Mouse (Mus musculus) limb, embryonic 12.5 days (tissue): ENCODE measurements at regions not wholly inside any gene's neighbourhood (a gene's known extent, or its start where the extent isn't known, plus 50 kb on each side); places are given as distances from the start of the nearest gene placed in this dataset.

ENCODE experiments used
- ATAC-seq: fragments of 200-750 bp; cut with Nextera tagmentation; 2 replicates; pipeline ENCODE4 v1.8.0; 2017; ENCODE audit warnings: low read depth, moderate TSS enrichment; ENCODE audit not compliant: insufficient number of reproducible peaks, insufficient read depth, low FRiP score, low TSS enrichment
- H3K27ac ChIP-seq: fragments of 300-500 bp; sonication (generic); 2 replicates; pipeline ENCODE4 v1.5.1; 2016; ENCODE audit warnings: mild to moderate bottlenecking, moderate library complexity
- H3K27me3 ChIP-seq: fragments of 300-500 bp; sonication (generic); 2 replicates; pipeline ENCODE4 v1.6.1; 2016; ENCODE audit warnings: mild to moderate bottlenecking, moderate library complexity
- H3K36me3 ChIP-seq: fragments of 300-500 bp; sonication (generic); 2 replicates; pipeline ENCODE4 v1.6.1; 2016; ENCODE audit warnings: mild to moderate bottlenecking, moderate library complexity
- H3K4me1 ChIP-seq: fragments of 300-500 bp; sonication (generic); replicated peaks from 2 replicates; pipeline ENCODE4 v1.6.1; 2016
- H3K4me2 ChIP-seq: fragments of 300-500 bp; sonication (generic); 2 replicates; pipeline ENCODE4 v1.6.1; 2016; ENCODE audit warnings: mild to moderate bottlenecking, moderate library complexity
- H3K4me3 ChIP-seq: fragments of 300-500 bp; sonication (generic); replicated peaks from 2 replicates; pipeline ENCODE4 v1.5.1; 2016; ENCODE audit warnings: mild to moderate bottlenecking
- H3K9ac ChIP-seq: fragments of 300-500 bp; sonication (generic); replicated peaks from 2 replicates; pipeline ENCODE4 v1.6.1; 2016; ENCODE audit warnings: mild to moderate bottlenecking, moderate library complexity
- H3K9me3 ChIP-seq: fragments of 300-500 bp; sonication (generic); 2 replicates; pipeline ENCODE4 v1.6.1; 2016; ENCODE audit warnings: mild to moderate bottlenecking, moderate library complexity
- WGBS: fragments of 180-500 bp; shearing (Covaris S2); methylation state at CpG from one replicate; pipeline ENCODE4 v1.1.7; 2016; 5-methylcytosine and 5-hydroxymethylcytosine counted together

DNA sequence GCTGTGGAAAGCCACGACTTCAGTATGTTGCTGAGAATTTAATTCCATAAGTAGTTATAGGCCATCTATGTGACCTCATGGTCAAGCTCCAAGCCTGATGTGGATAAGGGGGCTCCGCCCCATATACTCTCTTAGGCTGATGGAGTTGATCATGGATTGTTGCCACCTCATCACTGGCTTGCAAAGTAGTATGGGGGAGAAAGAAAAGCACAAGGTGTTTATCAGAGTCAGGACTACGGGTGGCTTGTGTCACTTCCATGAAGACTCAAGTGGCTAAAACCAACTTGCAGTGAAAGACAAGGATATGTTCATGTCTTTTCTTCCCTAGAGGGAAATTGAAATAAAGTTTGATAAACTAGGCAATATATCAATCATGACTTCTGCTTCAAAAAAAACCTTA lies 102.9 kb upstream of the Fut8 start:
- 0 out of 2 replicates have a peak, but pooled peaks cover 2% of the 10 kb centered on the region for H3K4me1 ChIP-seq
- no peaks in the 10 kb centered on the region for H3K36me3 ChIP-seq
- H3K4me3 ChIP-seq, result no peak overlapping the region
- H3K4me2 ChIP-seq, result no peak overlapping the region
- WGBS, result 91% methylated on average over 3 of the region's 3 CpGs
- no peak overlapping the region for H3K27ac ChIP-seq
- H3K27me3 ChIP-seq, result no peaks in the 10 kb centered on the region
- H3K9me3 ChIP-seq, result no peaks in the 10 kb centered on the region
- ATAC-seq, result no peak
- H3K9ac ChIP-seq, result no peak overlapping the region

DNA sequence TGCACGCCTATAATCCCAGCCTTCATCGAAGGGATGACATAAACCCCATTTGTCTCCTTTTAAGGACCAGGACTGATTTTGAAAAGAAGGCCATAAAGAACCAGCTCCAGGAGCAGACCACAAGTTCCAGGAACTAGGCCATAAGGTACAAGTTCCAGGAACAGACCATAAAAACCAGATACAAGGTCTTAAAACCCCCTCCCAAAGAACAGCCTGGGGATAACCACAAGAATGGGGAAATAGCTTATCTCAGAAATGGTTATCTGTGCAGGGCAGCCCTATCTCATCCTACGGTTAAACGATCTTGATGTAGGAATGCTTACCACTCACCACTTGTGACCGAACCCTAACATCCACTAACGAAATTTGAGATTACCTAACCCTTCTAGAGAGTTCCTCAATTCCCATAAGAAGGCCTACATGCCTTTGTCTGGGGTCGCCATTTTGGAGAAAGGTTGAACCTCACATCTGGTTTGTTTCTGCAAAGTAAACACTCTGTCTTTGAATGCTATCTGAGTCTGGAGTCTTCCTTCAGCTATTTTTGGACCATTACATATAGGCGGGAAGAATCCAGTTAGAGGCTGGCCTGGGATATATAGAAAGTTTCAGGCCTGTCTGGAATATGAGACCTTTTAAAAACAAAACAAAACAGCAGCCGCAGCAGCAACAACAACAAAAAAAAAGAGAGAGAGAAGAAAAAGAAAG lies 103.5 kb upstream of the Fut8 start:
- H3K27ac ChIP-seq, result no peak overlapping the region
- no peaks in the 10 kb centered on the region for H3K36me3 ChIP-seq
- 0 out of 2 replicates have a peak, but pooled peaks cover 2% of the 10 kb centered on the region for H3K4me1 ChIP-seq
- no peak overlapping the region for H3K9ac ChIP-seq
- no peak overlapping the region for H3K4me2 ChIP-seq
- no peak overlapping the region for H3K4me3 ChIP-seq
- WGBS, result 74% methylated on average over 9 of the region's 9 CpGs
- H3K27me3 ChIP-seq, result no peaks in the 10 kb centered on the region
- no peaks in the 10 kb centered on the region for H3K9me3 ChIP-seq
- no peak for ATAC-seq

DNA sequence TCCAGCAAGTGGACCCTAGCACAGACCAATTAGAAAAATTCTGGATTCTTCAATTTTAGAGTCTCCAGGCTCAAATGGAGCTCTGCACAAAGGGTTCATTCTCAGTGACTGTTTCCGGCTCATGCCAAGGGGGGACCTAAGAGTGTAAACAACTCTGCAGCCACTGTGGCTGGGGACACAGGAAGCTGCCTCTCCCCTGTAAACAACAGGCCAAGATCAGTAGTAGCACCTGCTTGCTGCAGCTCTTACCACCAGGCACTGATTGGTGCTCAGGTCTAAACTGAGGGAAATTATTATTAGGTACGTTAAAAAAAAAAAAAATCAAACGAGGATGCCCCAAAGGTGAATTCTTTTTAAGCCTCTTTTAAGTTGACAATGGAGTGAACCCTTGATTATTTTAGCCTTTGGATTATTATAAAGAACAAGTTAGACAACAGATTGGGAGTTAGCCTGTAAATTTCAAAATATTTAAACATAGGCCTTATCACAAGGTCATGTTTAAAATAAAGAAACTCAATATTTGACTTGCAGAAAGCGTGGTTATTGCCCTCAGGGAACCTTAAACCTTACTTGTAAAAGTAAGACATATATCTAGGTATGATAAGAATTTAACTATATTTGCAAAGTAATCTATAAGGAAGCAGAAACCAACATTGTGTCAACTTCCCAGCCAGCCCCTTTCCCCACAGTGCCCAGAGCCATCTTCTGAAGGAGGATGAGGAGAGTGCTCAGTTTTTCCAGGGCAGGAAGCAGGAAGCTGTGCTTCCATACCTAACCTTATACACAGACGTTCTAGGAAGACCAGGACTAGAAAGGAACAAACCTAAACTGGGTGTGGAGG lies 104.2 kb upstream of the Fut8 start:
- Histone ChIP-seq H3K27ac (no peak overlapping the region), H3K9ac (no peak overlapping the region), H3K4me3 (no peak overlapping the region), H3K9me3 (no peaks in the 10 kb centered on the region), H3K27me3 (no peaks in the 10 kb centered on the region), H3K36me3 (no peaks in the 10 kb centered on the region), H3K4me2 (no peak overlapping the region), H3K4me1 (0 out of 2 replicates have a peak, but pooled peaks cover 2% of the 10 kb centered on the region)
- WGBS, result 64% methylated on average over 5 of the region's 5 CpGs
- no peak for ATAC-seq

DNA sequence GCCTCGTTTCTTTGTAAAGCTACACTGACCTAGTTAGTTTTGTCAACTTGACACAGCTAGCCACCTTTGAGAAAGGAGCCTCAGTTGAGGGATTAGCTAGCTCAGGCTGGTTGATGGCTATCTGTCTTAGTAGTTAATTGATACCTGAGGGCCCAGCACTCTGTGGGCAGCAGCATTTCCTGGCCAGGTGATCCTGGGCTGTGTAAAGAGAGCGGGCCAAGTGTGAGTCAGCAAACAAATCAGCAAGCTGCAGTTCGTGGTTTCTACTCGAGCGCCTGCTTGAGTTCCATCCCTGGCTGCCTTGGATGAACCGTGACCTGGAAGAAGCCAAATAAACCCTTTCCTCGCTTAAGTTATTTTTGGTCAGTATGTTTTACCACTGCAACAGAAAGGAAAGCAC lies 106.6 kb upstream of the Fut8 start:
- Histone ChIP-seq H3K9me3 (no peaks in the 10 kb centered on the region), H3K9ac (no peak overlapping the region), H3K4me1 (0 out of 2 replicates have a peak, but pooled peaks cover 2% of the 10 kb centered on the region), H3K27ac (0 out of 2 replicates have a peak overlapping the region, but pooled peaks have one; percentile 19), H3K4me2 (no peak overlapping the region), H3K36me3 (no peaks in the 10 kb centered on the region), H3K27me3 (no peaks in the 10 kb centered on the region), H3K4me3 (no peak overlapping the region)
- no peak for ATAC-seq
- 67% methylated on average over 7 of the region's 7 CpGs for WGBS

DNA sequence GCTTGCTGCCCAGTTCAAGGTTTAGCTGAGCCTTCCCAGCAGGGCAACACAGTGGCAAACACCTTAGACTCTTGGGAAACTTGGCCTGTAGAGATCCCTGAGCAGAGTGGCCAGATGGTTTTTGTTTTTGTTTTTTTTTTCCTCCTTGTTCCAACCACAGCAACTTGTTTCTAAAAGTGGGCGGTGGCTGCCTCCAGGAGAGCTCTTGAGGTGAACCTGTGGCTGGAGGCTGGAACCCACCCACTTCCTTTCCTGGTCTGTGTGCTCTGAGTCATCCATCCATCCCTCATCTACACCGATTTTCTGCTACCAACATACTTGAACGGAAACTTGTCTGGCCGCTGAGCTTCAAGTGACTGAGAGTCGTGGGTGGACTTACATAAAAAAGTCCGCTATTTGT lies 107.4 kb upstream of the Fut8 start:
- WGBS, result 83% methylated on average over 6 of the region's 6 CpGs
- Histone ChIP-seq H3K27ac (no peak overlapping the region), H3K9me3 (no peaks in the 10 kb centered on the region), H3K36me3 (no peaks in the 10 kb centered on the region), H3K9ac (no peak overlapping the region), H3K4me3 (no peak overlapping the region), H3K27me3 (no peaks in the 10 kb centered on the region), H3K4me2 (no peak overlapping the region), H3K4me1 (0 out of 2 replicates have a peak, but pooled peaks cover 2% of the 10 kb centered on the region)
- ATAC-seq, result no peak

DNA sequence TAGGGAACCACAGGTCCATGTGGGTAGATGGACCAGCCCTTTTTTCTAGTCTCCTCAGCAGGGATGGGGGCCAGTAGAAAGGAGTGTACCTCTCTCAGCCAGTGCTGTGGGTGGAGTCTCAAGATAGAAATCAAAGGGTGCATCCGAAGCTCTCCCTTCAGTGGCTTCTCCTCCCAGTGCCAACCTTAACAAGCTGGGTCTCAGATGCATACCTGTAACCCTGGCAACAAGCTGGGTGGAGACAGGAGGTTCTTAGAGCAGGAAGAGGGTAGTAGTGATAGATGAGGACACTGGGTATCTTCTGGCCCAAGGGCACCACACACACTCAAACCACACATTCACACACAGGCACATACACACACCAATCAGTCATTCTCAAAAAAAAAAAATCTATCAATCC lies 113.7 kb upstream of the Fut8 start:
- Histone ChIP-seq H3K27me3 (no peaks in the 10 kb centered on the region), H3K4me3 (no peak overlapping the region), H3K9me3 (no peaks in the 10 kb centered on the region), H3K36me3 (no peaks in the 10 kb centered on the region), H3K9ac (no peak overlapping the region), H3K27ac (no peak overlapping the region), H3K4me2 (no peak overlapping the region), H3K4me1 (no peaks in the 10 kb centered on the region)
- ATAC-seq, result no peak
- WGBS, result 43% methylated on average over 1 of the region's 1 CpGs

DNA sequence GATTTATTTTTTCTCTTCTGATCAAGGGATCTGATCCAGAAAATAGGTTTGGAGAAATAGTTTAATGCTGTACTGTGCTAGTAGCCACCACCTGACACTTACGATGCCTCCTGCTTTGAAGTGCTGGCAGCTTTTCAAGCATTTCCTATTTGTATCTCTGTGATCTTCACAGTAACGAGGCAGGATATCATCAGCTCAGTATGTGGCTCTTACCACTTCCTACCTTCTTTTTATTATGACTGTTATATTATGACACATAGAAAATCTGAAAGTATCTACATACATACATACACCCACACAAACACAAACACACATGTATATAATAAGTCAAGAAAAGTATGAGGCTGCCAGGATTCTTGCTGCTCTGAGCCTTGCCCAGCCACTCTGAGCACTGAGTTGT lies 124.4 kb upstream of the Fut8 start:
- H3K4me3 ChIP-seq, result no peak overlapping the region
- H3K36me3 ChIP-seq, result no peaks in the 10 kb centered on the region
- WGBS, result 78% methylated on average over 2 of the region's 2 CpGs
- no peak for ATAC-seq
- no peak overlapping the region for H3K27ac ChIP-seq
- no peaks in the 10 kb centered on the region for H3K4me1 ChIP-seq
- H3K27me3 ChIP-seq, result no peaks in the 10 kb centered on the region
- no peak overlapping the region for H3K4me2 ChIP-seq
- no peak overlapping the region for H3K9ac ChIP-seq
- no peaks in the 10 kb centered on the region for H3K9me3 ChIP-seq

DNA sequence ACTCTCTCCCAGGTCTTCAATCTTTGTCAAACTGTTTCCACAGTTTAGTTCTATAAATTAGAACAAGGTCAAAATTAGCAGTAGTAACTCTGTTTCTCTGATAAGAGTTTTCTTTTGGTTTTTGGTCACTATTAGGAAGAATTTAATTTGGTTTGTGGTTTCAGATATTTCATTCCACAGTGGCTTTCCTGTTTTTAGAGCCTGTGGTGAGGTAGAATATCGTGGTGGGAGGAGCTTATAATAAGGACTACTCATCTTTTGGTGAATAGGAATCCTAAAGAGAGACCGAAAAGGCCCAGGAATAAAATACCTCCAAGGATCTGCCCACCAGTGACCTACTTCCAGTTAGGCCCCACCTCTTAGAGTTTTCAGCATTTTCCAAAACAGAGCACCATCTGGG lies 125.8 kb upstream of the Fut8 start:
- Histone ChIP-seq H3K4me1 (no peaks in the 10 kb centered on the region), H3K9ac (no peak overlapping the region), H3K9me3 (no peaks in the 10 kb centered on the region), H3K36me3 (no peaks in the 10 kb centered on the region), H3K27me3 (no peaks in the 10 kb centered on the region), H3K4me2 (no peak overlapping the region), H3K4me3 (no peak overlapping the region), H3K27ac (no peak overlapping the region)
- ATAC-seq, result no peak
- 85% methylated on average over 2 of the region's 2 CpGs for WGBS

DNA sequence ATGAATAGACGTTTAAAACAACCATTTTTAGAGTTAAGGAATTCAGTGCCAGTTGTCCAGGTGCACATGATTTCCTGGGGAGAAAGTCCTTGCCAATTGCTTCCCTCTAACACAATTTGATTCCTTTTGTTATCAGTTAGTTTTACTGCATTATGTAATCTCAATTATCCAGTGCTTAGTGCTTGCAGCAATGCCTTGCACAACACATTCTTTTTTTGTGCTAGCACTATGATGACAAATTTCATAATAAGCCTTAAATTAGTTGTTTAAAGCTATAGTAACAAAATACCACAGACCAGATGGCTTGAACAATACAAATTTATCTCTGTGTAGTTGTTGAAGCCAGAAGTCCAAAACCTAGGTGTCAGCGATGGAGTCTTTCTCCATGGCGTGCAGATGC lies 130.7 kb upstream of the Fut8 start:
- 83% methylated on average over 3 of the region's 3 CpGs for WGBS
- no peak overlapping the region for H3K27ac ChIP-seq
- H3K4me3 ChIP-seq, result no peak overlapping the region
- no peak overlapping the region for H3K4me2 ChIP-seq
- no peak overlapping the region for H3K9ac ChIP-seq
- no peaks in the 10 kb centered on the region for H3K36me3 ChIP-seq
- no peaks in the 10 kb centered on the region for H3K27me3 ChIP-seq
- no peak for ATAC-seq
- H3K4me1 ChIP-seq, result no peaks in the 10 kb centered on the region
- H3K9me3 ChIP-seq, result no peaks in the 10 kb centered on the region

DNA sequence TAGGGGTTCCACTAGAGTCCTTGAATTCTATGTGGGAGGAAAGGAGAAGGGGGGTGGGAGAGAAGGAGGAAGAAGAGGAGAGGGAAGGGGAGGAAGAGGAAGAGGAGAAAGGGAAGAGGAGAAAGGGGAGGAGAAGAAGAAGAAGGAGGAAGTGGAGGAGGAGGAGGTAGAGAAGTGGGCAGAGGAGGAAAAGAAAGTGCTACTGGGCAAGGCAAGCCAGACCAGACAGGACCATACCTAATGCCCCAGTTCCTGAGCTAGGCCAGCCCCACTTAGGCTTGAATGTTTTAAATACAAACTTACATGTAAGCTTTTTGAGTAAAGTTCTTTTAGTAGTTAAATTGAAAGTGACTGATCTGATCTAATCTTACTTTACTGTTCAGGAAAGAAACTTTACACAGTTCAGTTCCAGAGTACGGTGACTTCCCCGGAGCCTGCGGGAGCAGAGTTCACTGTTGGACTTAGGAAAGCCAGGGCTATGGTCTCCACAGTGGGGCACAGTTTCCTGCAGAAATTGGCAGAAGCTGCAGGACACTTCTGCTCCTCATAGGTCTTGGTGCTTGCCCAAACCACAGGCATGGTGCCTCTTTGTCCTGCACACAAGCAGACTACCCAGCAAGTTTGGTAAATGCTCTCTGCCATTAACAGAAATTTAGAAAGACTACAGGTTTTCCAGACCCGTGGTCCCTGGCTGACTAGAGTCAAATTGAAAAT lies 131.9 kb upstream of the Fut8 start:
- Histone ChIP-seq H3K9me3 (no peaks in the 10 kb centered on the region), H3K9ac (no peak overlapping the region), H3K27ac (no peak overlapping the region), H3K4me3 (no peak overlapping the region), H3K27me3 (no peaks in the 10 kb centered on the region), H3K4me2 (no peak overlapping the region), H3K36me3 (no peaks in the 10 kb centered on the region), H3K4me1 (no peaks in the 10 kb centered on the region)
- no peak for ATAC-seq
- WGBS, result 87% methylated on average over 4 of the region's 4 CpGs

DNA sequence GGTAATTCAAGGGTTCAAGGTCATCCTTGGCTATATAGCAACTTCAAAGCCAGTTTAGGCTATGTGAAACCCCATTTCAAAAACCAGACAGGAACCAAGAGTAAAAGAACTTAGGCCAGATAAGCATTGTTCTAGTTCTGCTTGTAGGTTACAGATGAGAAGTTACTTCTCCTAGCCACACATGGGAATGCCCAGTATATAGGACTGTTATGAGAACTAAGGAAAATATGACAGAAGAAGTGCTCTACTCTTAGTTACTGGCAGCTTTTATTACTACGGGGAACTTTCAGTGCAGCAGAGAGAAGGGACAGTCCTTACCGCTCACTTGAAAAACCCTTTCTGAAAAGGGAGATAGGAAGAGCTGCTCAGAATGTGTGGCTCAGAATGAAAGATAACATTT lies 137.4 kb upstream of the Fut8 start:
- no peaks in the 10 kb centered on the region for H3K27me3 ChIP-seq
- no peak overlapping the region for H3K4me3 ChIP-seq
- H3K36me3 ChIP-seq, result no peaks in the 10 kb centered on the region
- H3K27ac ChIP-seq, result no peak overlapping the region
- H3K4me1 ChIP-seq, result no peaks in the 10 kb centered on the region
- H3K9me3 ChIP-seq, result no peaks in the 10 kb centered on the region
- no peak overlapping the region for H3K9ac ChIP-seq
- ATAC-seq, result no peak
- WGBS, result 94% methylated on average over 2 of the region's 2 CpGs
- H3K4me2 ChIP-seq, result no peak overlapping the region
